Mouse (Mus musculus): Measurements from ENCODE around the gene Strap. TPM values are rescaled to one million over a fixed set of nuclear protein-coding genes. Genes with fewer than 3 reads are reported as not detected.

Gene Strap
- 177 and 191 TPM in 2 replicates for polyA plus RNA-seq (2014; fragmentation: Nextera tagmentation; extraction: Ambion mirVana)

DNA sequence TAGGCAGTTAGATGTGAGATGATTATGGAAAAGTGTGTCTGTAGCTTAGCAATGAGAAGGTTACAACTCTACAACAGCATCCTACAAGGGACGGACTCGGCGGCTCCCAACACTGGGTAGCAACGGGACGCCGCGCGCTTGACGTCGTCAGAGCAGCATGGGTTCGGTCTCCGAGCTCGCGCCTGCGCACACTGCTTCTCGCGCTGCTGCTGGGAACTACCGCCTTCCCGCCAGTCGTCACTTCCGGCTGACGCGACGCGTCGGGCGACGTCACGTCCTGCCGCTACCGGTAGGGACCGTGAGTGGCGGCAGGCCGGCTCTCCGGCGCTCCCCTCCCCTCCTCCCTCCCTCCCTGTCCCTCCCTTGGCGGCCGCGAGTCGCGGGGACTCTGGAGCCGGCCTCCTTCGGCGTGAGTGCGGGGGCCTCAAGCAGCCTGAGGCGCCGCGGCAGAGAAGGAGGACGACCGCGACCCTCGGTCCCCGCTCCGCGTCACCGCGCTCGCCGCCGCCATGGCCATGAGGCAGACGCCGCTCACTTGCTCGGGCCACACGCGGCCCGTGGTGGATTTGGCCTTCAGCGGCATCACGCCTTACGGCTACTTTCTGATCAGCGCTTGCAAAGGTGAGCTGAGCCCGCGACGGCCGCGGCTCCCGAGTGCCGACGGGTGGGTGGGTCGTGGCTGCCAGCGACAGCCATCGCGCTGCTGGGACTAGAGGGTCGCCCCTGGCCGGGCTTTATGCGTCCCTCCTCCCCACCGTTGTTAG lies at the start of gene Strap:
Gene Strap, plus strand, starts transcription at position 233 of the 764 bp plus-strand sequence.
- H3K27me3 ChIP-seq (ENCODE audit: control insufficient read depth, insufficient read depth, low read length), result no peaks in the 10 kb centered on the region
- H3K4me2 ChIP-seq (replicated peaks), result peak within 1 kb of the TSS; percentile 91
- H3K4me3 ChIP-seq (replicated peaks; ENCODE audit: low read length), result peak within 1 kb of the TSS; percentile 85
- H3K27ac ChIP-seq, result peak within 1 kb of the TSS; percentile 89
- no peaks in the 10 kb centered on the region for H3K9me3 ChIP-seq (ENCODE audit: control insufficient read depth, low read length)
- under 1% methylated on average over 79 of the region's 86 CpGs for WGBS
- H3K4me1 ChIP-seq (replicated peaks; ENCODE audit: control insufficient read depth, insufficient read depth, low read length), result peaks cover 12% of the 10 kb centered on the region
- H3K36me3 ChIP-seq (replicated peaks; ENCODE audit: control insufficient read depth, insufficient read depth), result peaks cover 14% of the 10 kb centered on the region
- DNase-seq (ENCODE audit: low spot score) (peak; percentile 100), ATAC-seq (ENCODE audit: low FRiP score) (peak; percentile 99)
- peak within 1 kb of the TSS; percentile 78 for H3K9ac ChIP-seq

DNA sequence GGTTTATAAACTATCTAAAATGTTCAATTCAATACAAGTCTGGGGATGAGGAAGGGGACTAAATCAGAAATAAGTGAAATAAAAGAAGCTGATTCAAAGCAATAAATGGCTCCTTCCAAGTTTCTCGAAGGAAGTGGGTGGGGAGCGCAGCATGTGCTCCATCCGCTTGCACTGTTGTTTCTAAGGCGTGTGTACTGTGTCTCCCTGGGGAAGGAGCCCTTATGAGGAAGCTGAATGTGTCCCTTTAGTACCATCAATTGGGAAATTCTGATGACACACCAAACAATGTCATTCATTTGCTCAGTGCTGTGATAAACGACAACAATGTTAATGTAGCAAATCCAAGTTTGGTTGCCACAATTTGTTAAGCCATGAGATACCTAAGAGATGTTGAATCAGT lies 47.2 kb upstream of the Strap start:
- no peaks in the 10 kb centered on the region for H3K27me3 ChIP-seq (ENCODE audit: control insufficient read depth, insufficient read depth, low read length)
- no peaks in the 10 kb centered on the region for H3K36me3 ChIP-seq (replicated peaks; ENCODE audit: control insufficient read depth, insufficient read depth)
- H3K27ac ChIP-seq, result no peak overlapping the region
- DNase-seq (ENCODE audit: low spot score) (no peak), ATAC-seq (ENCODE audit: low FRiP score) (no peak)
- H3K4me2 ChIP-seq (replicated peaks), result no peak overlapping the region
- H3K9ac ChIP-seq, result no peak overlapping the region
- H3K4me3 ChIP-seq (replicated peaks; ENCODE audit: low read length), result no peak overlapping the region
- no peaks in the 10 kb centered on the region for H3K4me1 ChIP-seq (replicated peaks; ENCODE audit: control insufficient read depth, insufficient read depth, low read length)
- 93% methylated on average over 5 of the region's 5 CpGs for WGBS
- H3K9me3 ChIP-seq (ENCODE audit: control insufficient read depth, low read length), result no peaks in the 10 kb centered on the region

DNA sequence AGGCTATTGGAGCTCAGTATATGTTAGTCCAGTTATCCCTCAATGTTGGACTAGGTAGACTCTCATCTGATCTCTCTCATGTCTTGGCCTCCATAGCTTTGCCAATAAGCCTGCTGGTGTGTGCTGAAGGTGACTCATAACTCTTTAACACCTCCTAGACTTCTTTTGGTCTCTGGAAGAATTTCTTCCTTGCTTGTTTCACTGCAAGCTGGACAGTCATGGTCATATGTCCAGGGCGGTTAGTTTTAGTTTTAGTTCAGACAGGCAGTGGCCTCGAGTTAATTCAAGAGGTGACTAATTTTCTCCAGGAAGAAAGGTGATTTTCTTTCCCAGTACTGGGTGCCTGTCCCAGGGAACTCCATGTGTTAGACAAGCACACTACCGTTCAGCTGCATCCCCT lies 46.8 kb upstream of the Strap start:
- ATAC-seq (ENCODE audit: low FRiP score) (no peak), DNase-seq (ENCODE audit: low spot score) (no peak)
- Histone ChIP-seq H3K4me1 (replicated peaks; ENCODE audit: control insufficient read depth, insufficient read depth, low read length) (no peaks in the 10 kb centered on the region), H3K4me2 (replicated peaks) (no peak overlapping the region), H3K27me3 (ENCODE audit: control insufficient read depth, insufficient read depth, low read length) (no peaks in the 10 kb centered on the region), H3K36me3 (replicated peaks; ENCODE audit: control insufficient read depth, insufficient read depth) (no peaks in the 10 kb centered on the region), H3K9ac (no peak overlapping the region), H3K27ac (no peak overlapping the region), H3K4me3 (replicated peaks; ENCODE audit: low read length) (no peak overlapping the region), H3K9me3 (ENCODE audit: control insufficient read depth, low read length) (no peaks in the 10 kb centered on the region)
- 89% methylated on average over 3 of the region's 3 CpGs for WGBS

DNA sequence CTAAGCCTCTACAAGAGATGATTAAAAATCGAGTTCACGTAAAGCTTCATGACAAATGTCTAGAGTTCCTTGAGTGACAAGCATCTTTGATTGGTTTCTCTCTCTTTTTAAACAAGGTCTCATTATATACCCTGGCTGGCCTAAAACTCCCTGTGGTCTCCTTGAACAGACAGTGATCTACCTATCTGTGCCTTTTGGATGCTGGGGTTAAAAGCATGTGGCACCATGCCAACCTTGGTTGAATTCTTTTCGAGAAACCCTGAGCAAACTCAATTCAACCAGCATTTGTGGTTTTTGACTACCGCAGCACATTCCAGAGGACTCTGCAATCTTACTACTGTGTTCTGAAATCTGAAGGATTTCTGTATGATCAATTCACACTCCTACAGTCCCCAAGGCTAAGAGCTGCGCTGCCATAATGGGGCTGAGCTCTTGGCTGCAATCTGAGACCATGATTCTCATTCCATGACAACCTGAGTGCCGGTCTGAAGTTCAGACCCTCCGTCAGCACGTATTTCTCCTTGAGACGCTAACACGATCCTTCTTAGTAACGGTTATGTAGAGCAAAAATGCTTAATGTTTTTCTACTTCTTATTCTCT lies 46.3 kb upstream of the Strap start:
- H3K4me1 ChIP-seq (replicated peaks; ENCODE audit: control insufficient read depth, insufficient read depth, low read length), result no peaks in the 10 kb centered on the region
- H3K9ac ChIP-seq, result no peak overlapping the region
- WGBS, result 79% methylated on average over 11 of the region's 11 CpGs
- DNase-seq (ENCODE audit: low spot score) (no peak), ATAC-seq (ENCODE audit: low FRiP score) (no peak)
- no peak overlapping the region for H3K4me3 ChIP-seq (replicated peaks; ENCODE audit: low read length)
- no peaks in the 10 kb centered on the region for H3K36me3 ChIP-seq (replicated peaks; ENCODE audit: control insufficient read depth, insufficient read depth)
- no peaks in the 10 kb centered on the region for H3K9me3 ChIP-seq (ENCODE audit: control insufficient read depth, low read length)
- no peaks in the 10 kb centered on the region for H3K27me3 ChIP-seq (ENCODE audit: control insufficient read depth, insufficient read depth, low read length)
- H3K27ac ChIP-seq, result no peak overlapping the region
- H3K4me2 ChIP-seq (replicated peaks), result no peak overlapping the region

DNA sequence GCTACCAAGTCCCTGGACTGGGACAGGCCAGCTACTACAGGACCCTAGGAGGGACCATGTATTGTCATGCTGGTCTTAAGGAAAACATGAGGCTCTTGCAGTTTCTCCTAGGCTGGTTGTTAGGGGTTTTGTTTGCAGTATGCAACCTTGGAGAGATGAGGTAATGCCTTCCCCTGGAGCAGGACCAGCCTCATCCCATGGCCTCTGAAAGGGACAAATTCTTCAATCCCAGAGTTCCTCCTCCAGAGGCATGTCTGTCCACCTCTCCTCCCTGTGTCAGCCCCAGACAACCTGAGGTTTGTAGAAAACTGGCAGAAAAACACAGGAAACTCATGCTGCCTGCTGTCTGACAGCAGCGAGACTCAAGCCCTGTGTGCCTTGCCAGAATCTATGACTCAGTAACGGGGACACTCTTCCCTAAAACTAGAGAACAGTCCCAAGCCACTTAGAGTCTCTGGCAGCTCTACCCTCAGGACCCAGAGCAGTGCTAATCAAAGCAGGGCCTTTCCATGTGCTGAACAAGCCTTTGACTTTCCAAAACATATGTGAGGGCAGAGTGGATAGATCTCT lies 44.2 kb upstream of the Strap start:
- no peak overlapping the region for H3K27ac ChIP-seq
- H3K27me3 ChIP-seq (ENCODE audit: control insufficient read depth, insufficient read depth, low read length), result no peaks in the 10 kb centered on the region
- no peaks in the 10 kb centered on the region for H3K4me1 ChIP-seq (replicated peaks; ENCODE audit: control insufficient read depth, insufficient read depth, low read length)
- no peak overlapping the region for H3K4me2 ChIP-seq (replicated peaks)
- H3K4me3 ChIP-seq (replicated peaks; ENCODE audit: low read length), result no peak overlapping the region
- H3K36me3 ChIP-seq (replicated peaks; ENCODE audit: control insufficient read depth, insufficient read depth), result no peaks in the 10 kb centered on the region
- no peaks in the 10 kb centered on the region for H3K9me3 ChIP-seq (ENCODE audit: control insufficient read depth, low read length)
- DNase-seq (ENCODE audit: low spot score), result no peak
- WGBS, result 92% methylated on average over 2 of the region's 2 CpGs
- no peak for ATAC-seq (ENCODE audit: low FRiP score)
- H3K9ac ChIP-seq, result no peak overlapping the region

DNA sequence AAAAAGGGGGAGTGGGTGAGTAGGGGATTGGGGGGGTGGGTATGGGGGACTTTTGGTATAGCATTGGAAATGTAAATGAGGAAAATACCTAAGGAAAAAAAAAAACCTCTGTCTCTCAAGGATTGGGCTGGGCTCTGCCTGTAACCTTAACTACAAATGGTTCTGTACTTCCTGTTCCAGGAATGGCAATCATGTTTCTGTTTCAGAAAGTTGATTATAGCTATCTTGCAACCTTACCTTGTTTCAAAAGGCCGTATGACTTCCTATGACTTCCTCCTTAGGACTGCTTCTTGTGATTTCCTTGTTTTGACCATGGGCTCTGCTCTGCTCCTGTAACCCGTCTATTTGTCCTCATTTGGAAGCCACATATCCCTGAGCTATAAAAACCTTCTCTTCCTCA lies 40.6 kb upstream of the Strap start:
- H3K27ac ChIP-seq, result no peak overlapping the region

DNA sequence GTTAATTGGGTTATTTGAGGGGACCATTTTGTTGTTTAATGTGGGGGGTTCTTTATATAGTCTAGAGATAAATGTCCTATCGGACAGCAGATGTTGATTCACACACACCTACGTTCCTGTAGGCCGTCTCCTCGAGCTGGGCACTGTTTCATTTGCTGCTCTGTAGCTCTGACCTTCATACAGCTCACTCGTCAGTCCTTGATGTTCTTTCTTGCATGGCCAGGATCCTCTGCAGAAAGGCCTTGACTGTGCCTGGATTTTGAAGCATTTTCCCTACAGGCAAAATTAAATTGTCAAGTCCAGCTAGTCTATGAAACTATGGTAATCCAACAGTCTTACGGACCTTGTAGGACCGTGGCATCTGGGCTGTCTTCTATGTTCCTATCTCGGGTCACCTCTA lies 39.8 kb upstream of the Strap start:
- no peak overlapping the region for H3K9ac ChIP-seq
- ATAC-seq (ENCODE audit: low FRiP score), result no peak
- no peaks in the 10 kb centered on the region for H3K4me1 ChIP-seq (replicated peaks; ENCODE audit: control insufficient read depth, insufficient read depth, low read length)
- H3K27ac ChIP-seq, result no peak overlapping the region
- H3K9me3 ChIP-seq (ENCODE audit: control insufficient read depth, low read length), result no peaks in the 10 kb centered on the region
- no peaks in the 10 kb centered on the region for H3K27me3 ChIP-seq (ENCODE audit: control insufficient read depth, insufficient read depth, low read length)
- WGBS, result 91% methylated on average over 8 of the region's 8 CpGs
- no peak for DNase-seq (ENCODE audit: low spot score)
- no peak overlapping the region for H3K4me3 ChIP-seq (replicated peaks; ENCODE audit: low read length)
- H3K36me3 ChIP-seq (replicated peaks; ENCODE audit: control insufficient read depth, insufficient read depth), result no peaks in the 10 kb centered on the region
- H3K4me2 ChIP-seq (replicated peaks), result no peak overlapping the region

More for the DNA sequence above, 40.6 kb upstream of the Strap start:
- DNase-seq (ENCODE audit: low spot score) (no peak), ATAC-seq (ENCODE audit: low FRiP score) (no peak)
- H3K4me3 ChIP-seq (replicated peaks; ENCODE audit: low read length), result no peak overlapping the region
- H3K4me1 ChIP-seq (replicated peaks; ENCODE audit: control insufficient read depth, insufficient read depth, low read length), result no peaks in the 10 kb centered on the region
- no peak overlapping the region for H3K9ac ChIP-seq
- H3K4me2 ChIP-seq (replicated peaks), result no peak overlapping the region
- no peaks in the 10 kb centered on the region for H3K36me3 ChIP-seq (replicated peaks; ENCODE audit: control insufficient read depth, insufficient read depth)
- no peaks in the 10 kb centered on the region for H3K27me3 ChIP-seq (ENCODE audit: control insufficient read depth, insufficient read depth, low read length)
- no peaks in the 10 kb centered on the region for H3K9me3 ChIP-seq (ENCODE audit: control insufficient read depth, low read length)
- WGBS, result 96% methylated on average over 2 of the region's 2 CpGs

DNA sequence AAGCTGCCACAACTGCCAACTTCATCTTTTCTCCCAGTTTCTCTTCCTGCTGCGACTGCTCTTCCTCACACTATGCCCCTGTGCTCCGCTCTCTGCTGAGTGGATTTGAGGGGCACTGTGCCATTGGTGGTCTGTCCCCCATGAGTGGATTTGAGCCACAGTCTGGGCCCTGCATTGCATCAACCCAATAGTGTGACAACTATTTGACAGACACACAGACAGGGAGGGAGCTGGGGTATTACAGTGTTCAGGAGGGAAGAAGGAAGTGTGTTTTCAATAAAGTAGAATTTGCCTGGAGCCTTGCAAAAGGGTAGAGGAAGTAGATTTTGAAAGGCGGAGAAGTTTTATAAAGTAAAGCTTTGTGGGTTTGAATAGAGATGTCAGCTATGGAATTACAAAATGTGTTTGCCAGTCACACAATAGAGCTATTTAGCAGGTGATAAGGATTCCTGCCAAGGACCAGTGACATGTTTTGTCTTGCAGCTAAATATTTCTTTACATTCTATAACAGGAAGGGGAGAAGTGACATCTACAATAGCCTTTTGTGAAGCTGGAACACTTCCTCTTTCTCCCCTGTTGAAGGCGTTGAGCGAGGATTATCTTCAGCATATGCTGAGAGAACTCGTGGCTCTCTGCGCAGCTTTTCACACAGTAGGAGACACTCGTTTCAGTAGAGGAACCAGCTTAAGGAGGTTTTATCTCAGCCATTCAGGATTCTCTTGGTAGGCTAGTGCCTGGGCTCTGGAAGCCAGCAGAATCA lies 38.3 kb upstream of the Strap start:
- Histone ChIP-seq H3K4me1 (replicated peaks; ENCODE audit: control insufficient read depth, insufficient read depth, low read length) (no peaks in the 10 kb centered on the region), H3K27me3 (ENCODE audit: control insufficient read depth, insufficient read depth, low read length) (no peaks in the 10 kb centered on the region), H3K4me2 (replicated peaks) (no peak overlapping the region), H3K27ac (no peak overlapping the region), H3K4me3 (replicated peaks; ENCODE audit: low read length) (no peak overlapping the region), H3K9ac (no peak overlapping the region), H3K36me3 (replicated peaks; ENCODE audit: control insufficient read depth, insufficient read depth) (no peaks in the 10 kb centered on the region), H3K9me3 (ENCODE audit: control insufficient read depth, low read length) (no peaks in the 10 kb centered on the region)
- no peak for DNase-seq (ENCODE audit: low spot score)
- WGBS, result 72% methylated on average over 8 of the region's 8 CpGs
- ATAC-seq (ENCODE audit: low FRiP score), result no peak

DNA sequence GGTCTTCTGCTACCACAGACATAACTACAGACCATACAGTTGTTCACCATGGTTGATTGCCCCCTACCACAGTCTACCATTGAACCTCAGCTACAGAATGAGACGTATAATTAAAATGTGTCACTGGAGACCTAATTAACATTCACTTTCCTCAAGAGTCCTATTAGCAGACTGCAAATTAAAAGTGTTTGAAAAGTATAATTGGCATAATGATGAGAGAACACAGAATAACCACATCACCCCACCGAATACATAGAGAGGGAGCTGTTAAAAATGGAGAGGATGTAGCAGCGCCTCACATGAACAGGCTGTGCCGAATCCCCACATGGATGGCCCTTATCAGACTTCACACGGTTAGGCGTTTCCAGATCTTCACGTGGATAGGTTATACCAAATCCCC lies 35.4 kb upstream of the Strap start:
- Histone ChIP-seq H3K4me1 (replicated peaks; ENCODE audit: control insufficient read depth, insufficient read depth, low read length) (no peaks in the 10 kb centered on the region), H3K36me3 (replicated peaks; ENCODE audit: control insufficient read depth, insufficient read depth) (no peaks in the 10 kb centered on the region), H3K27me3 (ENCODE audit: control insufficient read depth, insufficient read depth, low read length) (no peaks in the 10 kb centered on the region), H3K9me3 (ENCODE audit: control insufficient read depth, low read length) (no peaks in the 10 kb centered on the region), H3K9ac (no peak overlapping the region), H3K4me3 (replicated peaks; ENCODE audit: low read length) (no peak overlapping the region), H3K4me2 (replicated peaks) (no peak overlapping the region), H3K27ac (no peak overlapping the region)
- WGBS, result 67% methylated on average over 7 of the region's 7 CpGs
- peak; percentile 69 for ATAC-seq (ENCODE audit: low FRiP score)
- DNase-seq (ENCODE audit: low spot score), result no peak

All from hindbrain, embryonic 14.5 days (tissue).